Mouse (Mus musculus) kidney, adult 2 months (tissue): ENCODE data around the gene Tmc7.

ENCODE experiments used
- CTCF ChIP-seq: fragments of 200-500 bp; conservative IDR thresholded peaks from 2 replicates; pipeline ENCODE4 v1.5.1; 2011; ENCODE audit warnings: low read depth, mild to moderate bottlenecking, control low read depth, low read length, moderate library complexity, mixed read lengths; ENCODE audit not compliant: insufficient read depth, insufficient read length
- POLR2A ChIP-seq: fragments of 200-500 bp; IDR thresholded peaks from one replicate; pipeline ENCODE4 v1.6.1; 2011; ENCODE audit warnings: low read depth, low read length, control low read depth

GRCm38 (mm10) chr7:118611933-118612332 is 27.4 kb upstream of the Tmc7 start:
- TF ChIP-seq CTCF = no peak
- no peak for TF ChIP-seq POLR2A
